Mouse (Mus musculus) bone marrow, adult 2 months (tissue): ENCODE measurements at regions not wholly inside any gene's neighbourhood (a gene's known extent, or its start where the extent isn't known, plus 50 kb on each side); places are given as distances from the start of the nearest gene placed in this dataset.
A peak's percentile ranks its signal among the peaks of the same experiment; 100 is the strongest.

Experiments used
- H3K27ac ChIP-seq: fragments of 200-500 bp; 2 replicates; pipeline ENCODE4 v1.5.1; 2012; ENCODE audit warnings: low read depth, mild to moderate bottlenecking, control low read depth, inconsistent platforms, low read length; ENCODE audit not compliant: control insufficient read depth, poor library complexity, insufficient read depth
- H3K4me1 ChIP-seq: fragments of 200-500 bp; 2 replicates; pipeline ENCODE4 v1.6.1; 2011; ENCODE audit warnings: low read length; ENCODE audit not compliant: control insufficient read depth, insufficient read depth
- H3K4me3 ChIP-seq: fragments of 200-500 bp; replicated peaks from 2 replicates; pipeline ENCODE3; 2011; ENCODE audit warnings: mild to moderate bottlenecking, low read depth, low read length, control low read depth; ENCODE audit not compliant: control insufficient read depth
- CTCF ChIP-seq: fragments of 200-500 bp; IDR thresholded peaks from 2 replicates; pipeline ENCODE4 v1.5.1; 2011; ENCODE audit warnings: low read length, control low read depth; ENCODE audit not compliant: control insufficient read depth, insufficient read depth
- POLR2A ChIP-seq: fragments of 200-500 bp; IDR thresholded peaks from 2 replicates; pipeline ENCODE4 v1.6.1; 2011; ENCODE audit warnings: low read depth, mild to moderate bottlenecking, control low read depth, low read length, borderline replicate concordance; ENCODE audit not compliant: control insufficient read depth
- WGBS: fragments of 180-500 bp; shearing (Covaris S2); methylation state at CpG from one replicate; pipeline ENCODE4 v1.1.7; 2018; 5-methylcytosine and 5-hydroxymethylcytosine counted together

DNA sequence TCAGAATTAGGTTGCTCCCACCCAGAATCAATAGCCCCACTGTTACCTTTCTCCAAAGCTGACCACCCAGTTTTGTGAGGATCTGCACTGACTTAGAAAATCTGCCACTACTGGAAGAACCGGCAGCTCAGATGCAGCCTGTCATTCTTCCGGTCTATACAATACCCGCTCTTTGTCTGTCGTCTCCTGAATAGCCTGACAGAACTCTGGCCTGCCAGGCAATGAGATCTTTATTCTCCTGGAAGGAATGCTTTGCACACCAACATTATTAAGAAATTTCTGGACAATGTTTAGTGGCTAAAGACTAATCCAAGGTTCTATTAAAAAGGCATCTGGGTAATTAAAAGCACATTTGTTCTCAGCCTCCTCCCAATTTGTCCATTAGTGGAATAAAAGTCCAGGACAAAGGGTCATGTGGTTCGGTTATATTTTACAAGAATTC, 2232.0 kb downstream of the 4930444P10Rik start:
- TF ChIP-seq CTCF = no peak
- no peak for TF ChIP-seq POLR2A
- Histone ChIP-seq H3K27ac (no peak overlapping the region), H3K4me1 (no peaks in the 10 kb centered on the region), H3K4me3 (no peak overlapping the region)
- 87% methylated on average over 5 of the region's 5 CpGs for WGBS

- no peak overlapping the region for H3K4me3 ChIP-seq
- 68% methylated on average over 3 of the region's 3 CpGs for WGBS
- no peak for TF ChIP-seq CTCF
- TF ChIP-seq POLR2A = no peak
- H3K4me1 ChIP-seq = no peaks in the 10 kb centered on the region
- no peak overlapping the region for H3K27ac ChIP-seq
Measured at GRCm38 (mm10) chr1:13860469-13860868, 2232.7 kb downstream of the 4930444P10Rik start.

- WGBS = 56% methylated on average over 3 of the region's 3 CpGs
- Histone ChIP-seq H3K27ac (no peak overlapping the region), H3K4me3 (no peak overlapping the region), H3K4me1 (no peaks in the 10 kb centered on the region)
- TF ChIP-seq POLR2A (no peak), CTCF (0 out of 2 replicates have a peak, but pooled peaks have one; percentile 7)
Measured at GRCm38 (mm10) chr1:13859723-13860122, 2233.4 kb downstream of the 4930444P10Rik start.

GRCm38 (mm10) chr1:13858371-13859018, 2234.6 kb downstream of the 4930444P10Rik start:
- WGBS = 76% methylated on average over 6 of the region's 6 CpGs
- Histone ChIP-seq H3K27ac (no peak overlapping the region), H3K4me1 (no peaks in the 10 kb centered on the region), H3K4me3 (no peak overlapping the region)
- TF ChIP-seq CTCF (no peak), POLR2A (no peak)

- H3K4me1 ChIP-seq = no peaks in the 10 kb centered on the region
- H3K4me3 ChIP-seq = no peak overlapping the region
- no peak overlapping the region for H3K27ac ChIP-seq
- WGBS = 74% methylated on average over 2 of the region's 2 CpGs
- no peak for TF ChIP-seq POLR2A
- no peak for TF ChIP-seq CTCF
Measured at GRCm38 (mm10) chr1:13856998-13857397, 2236.1 kb downstream of the 4930444P10Rik start.

DNA sequence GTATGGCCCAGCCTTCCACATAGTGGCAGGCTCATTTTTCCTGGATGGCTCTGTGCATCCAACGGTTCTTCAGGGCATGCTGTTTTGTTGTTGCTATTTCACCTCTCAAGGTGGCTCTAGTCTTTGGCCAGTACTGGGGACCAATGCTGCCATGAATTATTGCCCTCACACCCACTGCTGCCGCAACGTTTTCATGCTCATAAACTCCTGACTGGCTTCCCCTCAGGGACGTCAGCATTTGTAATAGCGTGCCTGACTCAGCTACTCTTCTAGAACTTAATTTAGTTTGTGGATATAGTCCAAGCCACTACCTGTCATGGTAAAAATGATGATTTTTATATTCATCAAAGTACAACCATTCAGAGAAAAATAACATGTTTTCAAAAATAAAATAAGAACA, 2242.0 kb downstream of the 4930444P10Rik start:
- no peak overlapping the region for H3K4me3 ChIP-seq
- H3K4me1 ChIP-seq = no peaks in the 10 kb centered on the region; the same call in 1 of the 2 replicates
- no peak overlapping the region for H3K27ac ChIP-seq
- 53% methylated on average over 5 of the region's 5 CpGs for WGBS
- TF ChIP-seq CTCF = no peak
- no peak for TF ChIP-seq POLR2A

- WGBS = 44% methylated on average over 4 of the region's 4 CpGs
- no peak overlapping the region for H3K4me3 ChIP-seq
- TF ChIP-seq POLR2A = no peak
- no peaks in the 10 kb centered on the region; the same call in 1 of the 2 replicates for H3K4me1 ChIP-seq
- H3K27ac ChIP-seq = no peak overlapping the region
Measured at GRCm38 (mm10) chr1:13849071-13849470, 2244.1 kb downstream of the 4930444P10Rik start.

DNA sequence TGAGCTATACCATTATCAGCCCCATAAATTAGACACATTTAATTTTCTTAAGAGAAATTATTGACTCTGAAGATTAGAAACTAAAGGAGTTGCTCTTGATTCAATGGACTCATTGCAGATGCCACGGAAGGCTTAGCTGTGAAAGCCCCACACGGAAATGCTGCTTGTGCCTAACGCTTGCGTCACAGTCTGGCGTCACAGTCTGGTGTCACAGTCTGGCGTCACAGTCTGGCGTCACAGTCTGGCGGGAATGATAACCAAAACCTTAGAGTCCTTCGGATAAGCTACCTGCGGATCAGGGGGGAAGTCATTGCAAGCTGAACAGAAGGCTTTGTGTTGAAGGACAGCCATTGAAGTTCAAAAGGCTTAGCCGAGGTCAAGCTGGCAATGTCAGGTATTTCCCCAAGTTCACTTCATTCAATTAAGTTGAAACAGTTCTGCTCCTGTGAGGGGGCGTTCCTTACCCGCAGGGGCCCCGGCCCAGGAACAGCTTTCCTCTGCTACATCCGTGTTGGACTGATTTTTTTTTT, 2246.7 kb downstream of the 4930444P10Rik start:
- Histone ChIP-seq H3K4me3 (no peak overlapping the region), H3K27ac (no peak overlapping the region), H3K4me1 (no peaks in the 10 kb centered on the region; the same call in 1 of the 2 replicates)
- 59% methylated on average over 15 of the region's 15 CpGs for WGBS
- no peak for TF ChIP-seq POLR2A
- no peak for TF ChIP-seq CTCF

DNA sequence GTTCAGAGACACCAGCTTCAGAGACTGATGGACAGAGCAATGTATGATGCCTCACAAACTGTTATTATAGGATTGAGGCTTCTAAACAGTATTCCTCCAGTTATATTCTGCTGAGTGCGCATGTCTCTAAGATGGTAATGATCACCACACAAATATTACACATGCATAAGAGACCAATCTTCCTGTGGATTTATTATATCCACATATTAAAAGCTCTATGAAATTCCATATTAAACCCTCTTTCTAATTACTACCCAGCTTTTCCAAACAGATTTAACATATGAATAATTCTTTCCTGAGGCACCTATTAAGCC, 2252.9 kb downstream of the 4930444P10Rik start:
- WGBS = 96% methylated on average over 1 of the region's 1 CpGs
- Histone ChIP-seq H3K4me1 (no peaks in the 10 kb centered on the region), H3K27ac (no peak overlapping the region), H3K4me3 (no peak overlapping the region)
- TF ChIP-seq CTCF = no peak
- TF ChIP-seq POLR2A = no peak
